Mouse (Mus musculus) lung, postnatal 0 days (tissue): ENCODE measurements around the gene Brd3. TPM values are rescaled to one million over a fixed set of nuclear protein-coding genes. Genes with fewer than 3 reads are reported as not detected.

Experiments used
- ATAC-seq: fragments of 200-750 bp; cut with Nextera tagmentation; 2 replicates; pipeline ENCODE4 v1.8.0; 2017; ENCODE audit warnings: moderate library complexity
- DNase-seq: peaks from one replicate; pipeline ENCODE4 v3.0.0-alpha.2; 2016; ENCODE audit warnings: low spot score
- H3K27ac ChIP-seq: fragments of 300-500 bp; sonication (generic); 2 replicates; pipeline ENCODE4 v1.5.1; 2014; ENCODE audit warnings: antibody characterized with exemption, mild to moderate bottlenecking, low read length, mixed read lengths
- H3K27me3 ChIP-seq: fragments of 300-500 bp; sonication (generic); replicated peaks from 2 replicates; pipeline ENCODE4 v1.6.1; 2014; ENCODE audit warnings: low read length, mixed read lengths; ENCODE audit not compliant: insufficient read depth
- H3K36me3 ChIP-seq: fragments of 300-500 bp; sonication (generic); 2 replicates; pipeline ENCODE4 v1.6.1; 2014; ENCODE audit warnings: low read length, mixed read lengths; ENCODE audit not compliant: insufficient read depth
- H3K4me1 ChIP-seq: fragments of 300-500 bp; sonication (generic); 2 replicates; pipeline ENCODE4 v1.6.1; 2014; ENCODE audit warnings: antibody characterized with exemption, low read depth, low read length, mixed read lengths; ENCODE audit not compliant: insufficient read depth
- H3K4me2 ChIP-seq: fragments of 300-500 bp; sonication (generic); replicated peaks from 2 replicates; pipeline ENCODE4 v1.6.1; 2014; ENCODE audit warnings: low read depth, mild to moderate bottlenecking, low read length, moderate library complexity, mixed read lengths
- H3K4me3 ChIP-seq: fragments of 300-500 bp; sonication (generic); 2 replicates; pipeline ENCODE4 v1.5.1; 2014; ENCODE audit warnings: low read depth, low read length
- H3K9ac ChIP-seq: fragments of 300-500 bp; sonication (generic); replicated peaks from 2 replicates; pipeline ENCODE4 v1.6.1; 2014; ENCODE audit warnings: low read depth, mild to moderate bottlenecking
- H3K9me3 ChIP-seq: fragments of 300-500 bp; sonication (generic); 2 replicates; pipeline ENCODE4 v1.6.1; 2016; ENCODE audit warnings: low read length, mixed read lengths
- CTCF ChIP-seq: IDR thresholded peaks from 2 replicates; pipeline ENCODE4 v1.5.1; 2016; ENCODE audit warnings: antibody characterized with exemption, mild to moderate bottlenecking
- EP300 ChIP-seq: IDR thresholded peaks from 2 replicates; pipeline ENCODE4 v1.6.1; 2016; ENCODE audit warnings: antibody characterized with exemption, mild to moderate bottlenecking, control low read depth
- WGBS: fragments of 180-500 bp; shearing (Covaris S2); extraction: QIAGEN DNeasy Blood & Tissue Kit; methylation state at CpG from one replicate; pipeline ENCODE4 v1.1.7; 2014; 5-methylcytosine and 5-hydroxymethylcytosine counted together
- polyA plus RNA-seq: library from polyadenylated mRNA; unstranded; fragments of >200 nt; fragmentation: Nextera tagmentation; extraction: Ambion mirVana; gene quantifications from 2 replicates; pipeline ENCODE4 v1.2.1, GENCODE M21; 2015

Gene Brd3
- polyA plus RNA-seq, 1 experiment from 2014 or later = 47.5 TPM

- peak overlapping the region; percentile 38; the same call in 1 of the 2 replicates for H3K9ac ChIP-seq
- no peaks in the 10 kb centered on the region for H3K27me3 ChIP-seq
- DNase-seq = no peak
- peak; percentile 29 for ATAC-seq
- H3K4me3 ChIP-seq = peak overlapping the region; percentile 40
- peaks cover 15% of the 10 kb centered on the region; the same call in 1 of the 2 replicates for H3K36me3 ChIP-seq
- no peaks in the 10 kb centered on the region for H3K9me3 ChIP-seq
- no peaks in the 10 kb centered on the region for H3K4me1 ChIP-seq
- no peak overlapping the region for H3K27ac ChIP-seq
- TF ChIP-seq EP300 (no peak), CTCF (no peak)
- H3K4me2 ChIP-seq = peak overlapping the region; percentile 64
- WGBS = 32% methylated on average over 20 of the region's 20 CpGs
Measured at GRCm38 (mm10) chr2:27442708-27443449, 64.6 kb downstream of the Brd3 start.

GRCm38 (mm10) chr2:27441767-27442707 is 65.4 kb downstream of the Brd3 start, which contains the start of gene Brd3os:
Gene Brd3os, plus strand, starts transcription at chr2:27442324.
- peaks cover 15% of the 10 kb centered on the region; the same call in 1 of the 2 replicates for H3K36me3 ChIP-seq
- no peaks in the 10 kb centered on the region for H3K9me3 ChIP-seq
- H3K4me3 ChIP-seq = peak within 1 kb of the TSS; percentile 40
- peak within 1 kb of the TSS; percentile 38; the same call in 1 of the 2 replicates for H3K9ac ChIP-seq
- peak within 1 kb of the TSS; percentile 64 for H3K4me2 ChIP-seq
- H3K27ac ChIP-seq = no peak within 1 kb of the TSS
- ATAC-seq = peak; percentile 92
- DNase-seq = peak; percentile 99
- TF ChIP-seq CTCF = no peak
- TF ChIP-seq EP300 = no peak
- no peaks in the 10 kb centered on the region for H3K27me3 ChIP-seq
- 2% methylated on average over 35 of the region's 36 CpGs for WGBS
- no peaks in the 10 kb centered on the region for H3K4me1 ChIP-seq

- peak; percentile 35 for DNase-seq
- no peak overlapping the region for H3K27ac ChIP-seq
- H3K9me3 ChIP-seq = no peaks in the 10 kb centered on the region
- H3K36me3 ChIP-seq = no peaks in the 10 kb centered on the region
- WGBS = 14% methylated on average over 11 of the region's 11 CpGs
- no peak for ATAC-seq
- no peaks in the 10 kb centered on the region for H3K27me3 ChIP-seq
- no peak overlapping the region for H3K4me3 ChIP-seq
- no peak overlapping the region for H3K4me2 ChIP-seq
- no peak for TF ChIP-seq EP300
- no peak for TF ChIP-seq CTCF
- H3K4me1 ChIP-seq = no peaks in the 10 kb centered on the region
- no peak overlapping the region for H3K9ac ChIP-seq
Measured at GRCm38 (mm10) chr2:27438281-27438680, 69.2 kb downstream of the Brd3 start.

GRCm38 (mm10) chr2:27437876-27438275 is 69.6 kb downstream of the Brd3 start:
- DNase-seq (peak; percentile 41), ATAC-seq (no peak)
- Histone ChIP-seq H3K4me2 (no peak overlapping the region), H3K9me3 (no peaks in the 10 kb centered on the region), H3K4me3 (no peak overlapping the region), H3K9ac (no peak overlapping the region), H3K36me3 (no peaks in the 10 kb centered on the region), H3K4me1 (no peaks in the 10 kb centered on the region), H3K27me3 (no peaks in the 10 kb centered on the region), H3K27ac (no peak overlapping the region)
- WGBS = 48% methylated on average over 1 of the region's 1 CpGs
- TF ChIP-seq CTCF (no peak), EP300 (no peak)

- no peaks in the 10 kb centered on the region for H3K36me3 ChIP-seq
- H3K4me2 ChIP-seq = no peak overlapping the region
- no peaks in the 10 kb centered on the region for H3K27me3 ChIP-seq
- no peak overlapping the region for H3K27ac ChIP-seq
- peaks cover 6% of the 10 kb centered on the region; the same call in 1 of the 2 replicates for H3K4me1 ChIP-seq
- H3K9me3 ChIP-seq = no peaks in the 10 kb centered on the region
- H3K9ac ChIP-seq = no peak overlapping the region
- H3K4me3 ChIP-seq = no peak overlapping the region
- ATAC-seq (no peak), DNase-seq (no peak)
- TF ChIP-seq CTCF (no peak), EP300 (no peak)
- WGBS = 50% methylated on average over 2 of the region's 2 CpGs
Measured at GRCm38 (mm10) chr2:27432599-27432998, 74.9 kb downstream of the Brd3 start.

GRCm38 (mm10) chr2:27430621-27431020 is 76.8 kb downstream of the Brd3 start:
- Histone ChIP-seq H3K4me1 (peaks cover 7% of the 10 kb centered on the region; the same call in 1 of the 2 replicates), H3K27ac (no peak overlapping the region), H3K36me3 (no peaks in the 10 kb centered on the region), H3K4me2 (no peak overlapping the region), H3K27me3 (no peaks in the 10 kb centered on the region), H3K9ac (no peak overlapping the region), H3K9me3 (no peaks in the 10 kb centered on the region), H3K4me3 (no peak overlapping the region)
- DNase-seq (no peak), ATAC-seq (no peak)
- 85% methylated on average over 7 of the region's 7 CpGs for WGBS
- TF ChIP-seq EP300 = no peak
- TF ChIP-seq CTCF = no peak
